Mouse (Mus musculus): ENCODE measurements around the gene Wnt9a.

DNA sequence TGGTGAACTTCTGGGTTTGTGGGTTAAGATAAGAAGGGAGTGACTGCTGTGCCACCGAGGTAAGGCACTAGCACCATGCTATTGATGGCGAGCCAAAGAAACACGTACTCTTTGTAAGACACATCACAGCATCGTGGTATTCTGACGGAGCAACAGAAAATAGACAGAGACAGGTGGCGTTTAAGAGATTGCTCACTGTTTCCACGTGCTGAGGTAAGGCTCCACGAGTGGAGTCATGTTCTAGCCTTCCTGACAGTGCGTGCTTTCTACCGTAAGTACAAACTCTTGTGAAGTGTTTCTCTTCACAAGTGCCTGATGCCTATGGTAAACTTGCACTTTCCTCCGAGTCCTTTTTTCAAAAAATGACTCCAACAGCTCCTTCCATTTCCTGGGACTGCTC is 63.1 kb downstream of the Wnt9a start:
- TF ChIP-seq CTCF (IDR thresholded peaks at IDR 0.05; ENCODE audit: borderline replicate concordance, control insufficient read depth, extremely low read depth, insufficient read depth, low read length, poor library complexity), result no peak
- TF ChIP-seq POLR2A (IDR thresholded peaks at IDR 0.05; ENCODE audit: control insufficient read depth, extremely low read depth, insufficient read depth, low read length, poor library complexity), result no peak

Data from thymus, adult 2 months (tissue).